Mouse (Mus musculus) T-helper 17 cell (primary cell): ENCODE measurements around the gene Cebpzos.

Experiments used
- in situ Hi-C, 2 experiments: fragments of 300-600 bp; cut with MboI, MseI; formaldehyde crosslinking; loops; 1 replicate in 1 of 2; 2 replicates in 1 of 2; pipeline ENCODE4 v1.15.1; 2025; ENCODE audit warnings: high pct_unique_total_duplicates in 2 of 2

The Cebpzos gene

GRCm38 (mm10) chr17:78916369-78916813, at the start of gene Cebpzos:
Gene Cebpzos, plus strand, starts transcription at chr17:78916500.
- in situ Hi-C loops: loop anchor here in 1 of 2 experiments (5.0 to 10.0 kb wide), 2 partner anchors 79 to 182 kb away; partner anchors contain the start of genes Gpatch11, Heatr5b and Strn

DNA sequence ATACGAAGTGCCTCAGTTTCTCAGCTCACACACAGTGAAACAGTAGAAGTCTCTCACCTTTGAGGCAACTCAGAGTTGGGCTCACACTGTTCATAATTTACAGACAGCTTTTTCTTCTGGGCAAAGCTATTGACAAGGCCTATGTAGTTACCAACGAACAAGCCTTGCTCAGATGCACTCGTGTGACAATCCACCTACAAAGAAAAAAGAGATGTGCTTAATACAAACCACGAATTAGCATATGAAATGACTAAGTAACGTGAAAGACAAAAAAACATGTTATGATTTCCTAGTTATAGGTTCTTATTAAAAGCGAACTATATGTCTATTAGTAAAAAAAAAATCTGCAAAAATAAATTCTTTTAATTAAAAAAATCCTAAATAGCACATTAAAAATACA, 42.4 kb upstream of the Cebpzos start:
- in situ Hi-C loops: no loop called here

DNA sequence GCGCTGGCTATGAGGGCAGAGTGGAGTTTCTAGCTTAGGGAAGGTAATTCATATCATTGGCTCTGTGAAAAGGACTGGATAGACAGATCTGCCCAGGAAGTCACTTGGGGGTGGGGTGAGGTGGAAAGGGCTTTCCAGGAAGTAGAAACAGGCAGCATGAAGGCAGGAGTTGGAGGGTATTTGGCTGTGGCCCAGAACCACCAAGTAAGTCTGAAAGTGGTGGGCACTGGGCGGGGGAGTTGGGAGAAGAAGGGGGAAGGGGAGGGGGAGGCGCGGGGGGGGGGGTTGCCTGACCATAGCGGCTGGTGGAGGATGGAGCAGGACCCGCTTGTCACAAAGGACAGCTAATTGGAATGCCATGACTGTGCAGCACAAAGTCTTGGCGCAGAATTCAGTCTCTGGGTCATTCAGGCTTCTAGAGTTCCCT, 34.4 kb upstream of the Cebpzos start:
- in situ Hi-C loops: loop anchor here in 1 of 2 experiments (10.0 kb wide), 1 partner anchor 693 kb away; no protein-coding TSS in a partner anchor

DNA sequence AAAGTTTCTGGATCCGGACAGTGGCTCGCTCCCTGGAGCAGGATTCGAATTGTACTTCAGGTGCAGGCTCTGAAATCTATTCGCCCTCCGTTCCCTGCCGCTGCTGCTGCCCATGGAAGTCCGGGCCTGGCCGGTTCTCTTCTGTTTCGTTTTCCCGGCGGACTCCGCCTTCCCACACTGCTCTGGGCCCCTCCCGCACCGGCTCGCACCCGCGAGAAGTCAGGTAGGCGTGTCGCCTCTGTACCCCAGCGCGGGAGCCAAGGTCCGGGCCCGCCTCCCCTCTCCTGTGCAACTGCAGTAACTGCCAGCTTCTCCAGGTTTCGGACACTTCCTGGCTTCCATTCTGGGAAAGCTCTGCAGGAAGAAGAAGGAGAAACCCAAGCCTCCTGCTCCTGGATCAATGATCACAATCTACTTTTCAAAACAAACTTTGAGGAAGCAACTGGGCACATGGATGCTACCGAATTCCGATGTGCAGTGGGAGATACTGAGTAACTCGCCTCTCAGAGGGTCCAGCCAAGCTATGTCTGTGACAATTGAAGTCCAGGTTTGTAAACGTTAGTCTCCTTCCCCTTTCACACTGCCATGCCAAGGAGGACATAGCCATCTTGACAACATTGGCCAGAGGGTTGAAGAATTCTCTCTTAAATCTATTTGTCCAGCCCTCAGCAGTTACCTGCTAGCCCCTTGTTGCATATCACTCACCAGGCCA, 33.7 kb upstream of the Cebpzos start, which contains the start of gene Eif2ak2:
Gene Eif2ak2, minus strand, starts transcription at position 173 of the 712 bp plus-strand sequence.
- in situ Hi-C loops: loop anchor here in 1 of 2 experiments (10.0 kb wide), 1 partner anchor 692 kb away; no protein-coding TSS in a partner anchor

DNA sequence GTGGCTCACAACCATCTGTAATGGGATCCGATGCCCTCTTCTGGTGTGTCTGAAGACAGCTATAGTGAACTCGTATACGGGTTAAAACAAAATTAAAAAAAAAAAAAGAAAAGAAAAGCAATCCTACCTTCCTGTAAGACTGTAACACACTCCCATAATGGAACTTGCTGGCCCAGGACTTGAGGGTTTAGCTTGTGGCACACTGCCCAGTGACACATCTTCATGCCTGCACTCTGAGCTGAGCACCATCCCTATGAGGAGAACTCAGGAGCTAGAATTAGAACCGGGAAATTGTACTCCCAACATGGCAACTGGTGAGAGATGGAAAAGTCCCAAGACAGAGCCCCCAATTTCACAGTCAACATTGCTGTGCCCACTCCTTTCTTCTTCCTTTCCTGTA, 33.0 kb upstream of the Cebpzos start:
- in situ Hi-C loops: loop anchor here in 1 of 2 experiments (10.0 kb wide), 1 partner anchor 692 kb away; no protein-coding TSS in a partner anchor

GRCm38 (mm10) chr17:78885286-78886065, 30.8 kb upstream of the Cebpzos start:
- in situ Hi-C loops: loop anchor here in 1 of 2 experiments (10.0 kb wide), 1 partner anchor 689 kb away; no protein-coding TSS in a partner anchor

DNA sequence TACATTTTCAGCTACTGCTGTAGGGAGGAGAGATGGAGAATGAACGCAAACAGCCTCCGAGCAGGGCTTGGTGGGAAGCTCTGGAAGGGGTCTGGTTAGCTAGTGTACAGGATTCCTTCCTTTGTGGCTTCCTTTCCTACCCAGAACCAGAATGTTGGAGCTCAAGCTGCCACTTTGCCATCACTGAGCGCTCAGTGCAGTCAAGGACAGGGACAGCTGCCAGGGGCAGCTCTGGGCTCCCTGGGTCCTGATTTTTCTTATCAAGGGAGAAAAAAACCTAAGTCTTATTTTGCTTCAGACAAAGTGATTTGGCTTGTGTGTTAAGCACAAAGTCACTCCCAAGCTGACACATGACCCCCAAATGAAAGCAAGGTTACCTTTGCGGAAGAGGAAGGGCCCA, 27.7 kb upstream of the Cebpzos start:
- in situ Hi-C loops: loop anchor here in 1 of 2 experiments (10.0 kb wide), 1 partner anchor 686 kb away; no protein-coding TSS in a partner anchor

- in situ Hi-C loops: loop anchor here in 1 of 2 experiments (10.0 kb wide), 1 partner anchor 686 kb away; no protein-coding TSS in a partner anchor
Observed at GRCm38 (mm10) chr17:78889184-78889583, 27.1 kb upstream of the Cebpzos start.

- in situ Hi-C loops: loop anchor here in 1 of 2 experiments (10.0 kb wide), 1 partner anchor 684 kb away; no protein-coding TSS in a partner anchor
Observed at GRCm38 (mm10) chr17:78891020-78891419, 25.3 kb upstream of the Cebpzos start.

DNA sequence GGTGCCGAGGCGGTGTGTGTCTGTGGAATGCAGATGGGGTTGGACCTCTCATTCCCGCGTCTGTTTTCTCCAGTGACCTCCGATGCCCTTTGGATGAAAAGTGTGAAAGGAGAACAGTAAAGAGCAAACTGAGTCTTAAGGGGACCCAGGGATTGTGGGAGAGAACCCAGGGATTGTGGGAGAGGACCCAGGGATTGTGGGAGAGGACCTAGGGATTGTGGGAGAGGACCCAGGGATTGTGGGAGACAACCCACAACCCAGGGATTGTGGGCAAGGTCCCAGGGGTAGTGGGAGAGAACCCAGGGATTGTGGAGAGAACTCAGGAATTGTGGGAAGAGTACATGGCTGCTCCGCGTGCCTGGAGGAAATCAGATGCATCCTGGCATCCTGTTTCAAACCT, 21.3 kb upstream of the Cebpzos start:
- in situ Hi-C loops: loop anchor here in 1 of 2 experiments (10.0 kb wide), 1 partner anchor 680 kb away; no protein-coding TSS in a partner anchor

DNA sequence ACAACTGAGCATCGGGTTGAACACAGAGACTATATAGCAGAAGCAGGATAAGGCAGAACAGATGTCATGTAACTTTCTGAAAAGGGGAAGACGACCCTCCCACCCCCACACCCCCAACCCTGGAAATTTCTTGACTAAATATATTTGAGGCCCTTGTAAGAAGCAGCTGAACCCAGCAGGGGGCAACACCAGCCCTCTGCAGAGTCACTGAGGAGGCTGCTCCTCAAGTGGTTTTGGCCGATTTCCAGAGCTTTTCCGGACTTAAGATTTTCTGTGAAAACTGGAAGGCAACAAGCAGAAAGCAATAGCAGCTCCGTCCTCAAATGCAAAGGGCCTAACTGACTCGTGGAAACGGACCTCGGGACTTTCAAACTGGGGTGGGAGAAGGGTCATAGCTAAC, 20.9 kb upstream of the Cebpzos start:
- in situ Hi-C loops: loop anchor here in 1 of 2 experiments (10.0 kb wide), 1 partner anchor 679 kb away; no protein-coding TSS in a partner anchor

- in situ Hi-C loops: no loop called here
Observed at GRCm38 (mm10) chr17:78903158-78903557, 13.1 kb upstream of the Cebpzos start.

DNA sequence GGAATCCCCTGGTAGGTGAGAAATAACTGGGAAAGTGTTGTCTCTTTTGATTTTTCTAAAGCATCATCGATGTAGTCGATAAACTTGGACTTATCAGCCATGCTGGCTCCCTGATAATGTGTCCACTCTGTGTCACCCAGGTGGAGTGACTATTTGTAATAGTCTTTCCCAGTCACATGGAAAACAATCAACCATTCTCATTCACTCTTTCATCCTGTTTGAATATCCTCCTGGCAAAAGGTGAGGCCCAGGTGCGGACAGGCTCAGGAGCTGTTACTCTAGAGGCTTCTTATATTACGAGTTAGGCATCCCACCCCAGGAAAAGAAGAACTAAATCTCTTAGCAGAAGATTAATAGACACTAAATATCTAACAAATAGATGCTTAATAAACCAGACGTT, 9.4 kb upstream of the Cebpzos start, which contains the start of gene Sult6b1:
Gene Sult6b1, minus strand, starts transcription at position 101 of the 400 bp plus-strand sequence.
- in situ Hi-C loops: no loop called here

DNA sequence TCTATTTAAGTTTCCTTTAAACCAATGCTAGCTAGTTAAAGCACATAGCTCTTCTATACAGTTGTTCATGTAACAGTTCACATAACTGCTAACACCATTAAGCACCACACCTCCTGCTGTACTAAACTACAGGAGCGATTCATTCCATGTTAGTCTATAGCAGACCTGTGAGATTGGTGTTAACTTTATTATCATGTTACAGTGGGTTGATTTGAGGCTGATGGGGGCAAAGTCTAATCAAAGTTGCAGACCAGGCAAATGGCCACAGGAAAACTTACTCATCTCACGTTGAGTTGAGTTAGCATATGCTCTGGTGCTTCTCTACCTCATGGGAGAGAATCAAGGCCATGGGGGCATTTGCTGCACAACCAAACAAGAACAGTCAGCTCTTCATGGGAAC, 6.9 kb upstream of the Cebpzos start:
- in situ Hi-C loops: no loop called here

DNA sequence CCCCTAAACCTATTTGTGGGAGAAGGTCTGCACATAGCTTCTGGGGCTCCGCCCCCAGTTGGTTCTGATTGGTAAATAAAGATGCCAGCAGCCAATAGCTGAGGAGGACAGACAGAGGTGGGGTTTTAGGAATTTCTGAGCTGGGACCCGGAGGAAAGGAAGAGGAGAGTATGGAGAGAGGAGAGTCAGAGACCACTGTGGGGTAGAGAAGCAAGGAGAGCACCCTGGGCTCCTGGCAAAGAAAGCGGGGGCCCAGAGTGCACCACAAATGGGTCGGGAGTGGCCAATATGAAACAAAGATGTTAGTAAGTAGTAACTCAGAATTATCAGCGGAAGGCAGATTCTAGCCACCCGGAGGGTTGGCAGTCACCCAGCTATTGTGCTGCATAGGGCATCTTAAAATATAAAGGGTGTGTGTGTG, 3.4 kb upstream of the Cebpzos start:
- in situ Hi-C loops: loop anchor here in 1 of 2 experiments (10.0 kb wide), 1 partner anchor 178 kb away; the partner anchor contains the start of gene Strn

DNA sequence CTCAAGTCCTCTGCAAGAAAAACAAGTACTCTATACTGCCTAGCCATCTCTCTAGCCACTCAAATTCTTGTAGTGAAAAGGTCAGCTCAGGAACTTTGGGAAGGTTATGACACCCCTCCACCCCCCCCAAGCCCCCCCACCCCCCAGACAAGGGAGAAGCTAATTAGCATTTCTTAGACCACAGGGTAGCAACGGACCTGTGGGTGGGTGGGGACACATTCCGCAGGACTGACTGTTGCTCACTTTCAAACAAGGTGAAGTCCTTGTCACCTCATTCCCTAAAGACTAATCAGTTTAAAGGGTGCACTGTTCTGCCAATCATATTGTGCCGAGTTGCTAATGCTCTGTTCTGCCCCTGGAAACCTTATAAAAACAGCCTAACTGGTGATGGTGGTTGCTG, 2.4 kb upstream of the Cebpzos start:
- in situ Hi-C loops: loop anchor here in 1 of 2 experiments (10.0 kb wide), 1 partner anchor 179 kb away; the partner anchor contains the start of gene Strn

DNA sequence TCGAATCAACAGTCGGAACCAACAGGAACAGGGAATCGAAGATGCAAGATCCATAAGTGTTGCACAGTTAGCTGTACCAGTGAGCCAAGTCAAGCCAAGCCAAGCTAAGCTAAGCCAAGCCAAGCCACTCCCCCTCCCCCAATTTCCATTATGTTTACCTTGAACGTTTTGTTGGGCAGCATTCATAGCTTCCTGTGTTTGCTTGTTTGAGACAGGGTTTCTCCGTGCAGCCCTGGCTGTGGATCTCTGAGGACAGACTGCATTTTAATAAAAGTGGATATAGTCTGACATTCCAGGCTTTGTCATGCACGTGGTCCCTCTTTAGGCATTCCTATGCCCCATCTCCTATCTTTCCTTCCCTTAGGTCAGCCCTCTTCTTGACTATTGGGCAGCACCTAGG, 528 bp upstream of the Cebpzos start:
- in situ Hi-C loops: loop anchor here in 1 of 2 experiments (5.0 to 10.0 kb wide), 2 partner anchors 78 to 181 kb away; partner anchors contain the start of genes Gpatch11, Heatr5b and Strn

DNA sequence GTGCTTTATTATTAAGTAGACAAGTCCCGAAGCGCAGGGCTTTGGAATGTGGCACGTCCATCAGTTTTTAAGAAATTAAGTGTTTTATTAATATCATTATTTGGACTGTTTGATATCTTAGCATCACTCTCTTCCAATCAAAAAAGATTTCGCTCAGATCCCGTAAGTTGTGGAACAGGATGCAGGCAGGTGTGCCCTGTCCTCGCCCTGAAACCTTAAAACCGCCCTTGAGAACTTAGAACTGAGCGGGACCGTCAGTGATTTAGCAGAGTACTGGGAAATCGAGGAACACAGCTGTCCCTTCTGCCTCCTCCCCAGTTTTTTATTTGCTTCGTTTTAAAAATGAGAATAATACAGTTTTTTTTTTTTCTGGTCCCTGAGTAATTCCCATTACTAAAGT, 599 bp downstream of the Cebpzos start:
- in situ Hi-C loops: loop anchor here in 1 of 2 experiments (5.0 to 10.0 kb wide), 2 partner anchors 80 to 182 kb away; partner anchors contain the start of genes Gpatch11, Heatr5b and Strn

GRCm38 (mm10) chr17:78917696-78918095, 1.4 kb downstream of the Cebpzos start:
- in situ Hi-C loops: loop anchor here in 1 of 2 experiments (5.0 to 10.0 kb wide), 2 partner anchors 80 to 183 kb away; partner anchors contain the start of genes Gpatch11, Heatr5b and Strn

DNA sequence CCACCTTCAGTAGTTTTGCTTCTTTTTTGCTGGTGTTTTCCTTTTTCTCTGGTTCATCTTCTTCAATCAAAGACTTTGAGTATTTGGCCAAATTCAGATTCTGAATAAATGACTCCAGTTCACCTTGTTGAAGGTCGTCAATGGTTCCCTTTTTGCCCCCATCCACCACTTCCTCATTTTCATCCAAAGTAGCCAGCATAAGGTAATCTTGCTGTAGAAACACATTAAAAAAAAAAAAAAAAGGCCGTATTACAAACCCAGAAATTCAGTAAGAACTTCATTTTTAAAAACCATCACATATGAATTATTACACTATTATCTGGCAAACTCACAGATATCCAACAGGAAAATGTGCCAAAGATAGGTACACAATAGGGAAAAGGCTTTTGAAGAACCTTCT, 19.6 kb downstream of the Cebpzos start:
- in situ Hi-C loops: loop anchor here in 1 of 2 experiments (10.0 kb wide), 1 partner anchor 419 kb away; the partner anchor contains the start of gene Cdc42ep3
